Mouse (Mus musculus) lung, postnatal 0 days (tissue): Measurements from ENCODE around the gene Sapcd2. TPM values are rescaled to one million over a fixed set of nuclear protein-coding genes. Genes with fewer than 3 reads are reported as not detected.

ENCODE experiments used
- ATAC-seq: fragments of 200-750 bp; cut with Nextera tagmentation; 2 replicates; pipeline ENCODE4 v1.8.0; 2017; ENCODE audit warnings: moderate library complexity
- DNase-seq: peaks from one replicate; pipeline ENCODE4 v3.0.0-alpha.2; 2016; ENCODE audit warnings: low spot score
- H3K27ac ChIP-seq: fragments of 300-500 bp; sonication (generic); 2 replicates; pipeline ENCODE4 v1.5.1; 2014; ENCODE audit warnings: antibody characterized with exemption, mild to moderate bottlenecking, low read length, mixed read lengths
- H3K27me3 ChIP-seq: fragments of 300-500 bp; sonication (generic); replicated peaks from 2 replicates; pipeline ENCODE4 v1.6.1; 2014; ENCODE audit warnings: low read length, mixed read lengths; ENCODE audit not compliant: insufficient read depth
- H3K36me3 ChIP-seq: fragments of 300-500 bp; sonication (generic); 2 replicates; pipeline ENCODE4 v1.6.1; 2014; ENCODE audit warnings: low read length, mixed read lengths; ENCODE audit not compliant: insufficient read depth
- H3K4me1 ChIP-seq: fragments of 300-500 bp; sonication (generic); 2 replicates; pipeline ENCODE4 v1.6.1; 2014; ENCODE audit warnings: antibody characterized with exemption, low read depth, low read length, mixed read lengths; ENCODE audit not compliant: insufficient read depth
- H3K4me2 ChIP-seq: fragments of 300-500 bp; sonication (generic); replicated peaks from 2 replicates; pipeline ENCODE4 v1.6.1; 2014; ENCODE audit warnings: low read depth, mild to moderate bottlenecking, low read length, moderate library complexity, mixed read lengths
- H3K4me3 ChIP-seq: fragments of 300-500 bp; sonication (generic); 2 replicates; pipeline ENCODE4 v1.5.1; 2014; ENCODE audit warnings: low read depth, low read length
- H3K9ac ChIP-seq: fragments of 300-500 bp; sonication (generic); replicated peaks from 2 replicates; pipeline ENCODE4 v1.6.1; 2014; ENCODE audit warnings: low read depth, mild to moderate bottlenecking
- H3K9me3 ChIP-seq: fragments of 300-500 bp; sonication (generic); 2 replicates; pipeline ENCODE4 v1.6.1; 2016; ENCODE audit warnings: low read length, mixed read lengths
- CTCF ChIP-seq: IDR thresholded peaks from 2 replicates; pipeline ENCODE4 v1.5.1; 2016; ENCODE audit warnings: antibody characterized with exemption, mild to moderate bottlenecking
- EP300 ChIP-seq: IDR thresholded peaks from 2 replicates; pipeline ENCODE4 v1.6.1; 2016; ENCODE audit warnings: antibody characterized with exemption, mild to moderate bottlenecking, control low read depth
- WGBS: fragments of 180-500 bp; shearing (Covaris S2); extraction: QIAGEN DNeasy Blood & Tissue Kit; methylation state at CpG from one replicate; pipeline ENCODE4 v1.1.7; 2014; 5-methylcytosine and 5-hydroxymethylcytosine counted together
- polyA plus RNA-seq: library from polyadenylated mRNA; unstranded; fragments of >200 nt; fragmentation: Nextera tagmentation; extraction: Ambion mirVana; gene quantifications from 2 replicates; pipeline ENCODE4 v1.2.1, GENCODE M21; 2015

Gene Sapcd2
- polyA plus RNA-seq, 1 experiment from 2014 or later: 2.4 TPM

GRCm38 (mm10) chr2:25391266-25391665 is 19.1 kb downstream of the Sapcd2 start:
- Histone ChIP-seq H3K36me3 (no peaks in the 10 kb centered on the region), H3K9ac (no peak overlapping the region), H3K27ac (no peak overlapping the region), H3K4me3 (no peak overlapping the region), H3K9me3 (no peaks in the 10 kb centered on the region), H3K27me3 (0 out of 2 replicates have a peak, but pooled peaks cover 3% of the 10 kb centered on the region), H3K4me1 (peaks cover 7% of the 10 kb centered on the region; the same call in 1 of the 2 replicates), H3K4me2 (no peak overlapping the region)
- WGBS: 50% methylated on average over 5 of the region's 5 CpGs
- TF ChIP-seq CTCF (no peak), EP300 (no peak)
- no peak for ATAC-seq
- no peak for DNase-seq

GRCm38 (mm10) chr2:25394281-25395221 is 22.4 kb downstream of the Sapcd2 start:
- ATAC-seq: peak; percentile 20; the same call in 1 of the 2 replicates
- no peaks in the 10 kb centered on the region for H3K9me3 ChIP-seq
- no peaks in the 10 kb centered on the region for H3K36me3 ChIP-seq
- peaks cover 7% of the 10 kb centered on the region; the same call in 1 of the 2 replicates for H3K4me1 ChIP-seq
- no peak for TF ChIP-seq EP300
- TF ChIP-seq CTCF: no peak
- H3K27me3 ChIP-seq: 0 out of 2 replicates have a peak, but pooled peaks cover 3% of the 10 kb centered on the region
- H3K27ac ChIP-seq: no peak overlapping the region
- H3K4me3 ChIP-seq: no peak overlapping the region
- no peak overlapping the region for H3K9ac ChIP-seq
- no peak overlapping the region for H3K4me2 ChIP-seq
- 32% methylated on average over 3 of the region's 3 CpGs for WGBS
- DNase-seq: peak; percentile 4

- H3K9ac ChIP-seq: 0 out of 2 replicates have a peak within 1 kb of the TSS, but pooled peaks have one; percentile 10
- peak; percentile 45 for TF ChIP-seq CTCF
- no peak for TF ChIP-seq EP300
- H3K36me3 ChIP-seq: no peaks in the 10 kb centered on the region
- ATAC-seq (peak; percentile 84), DNase-seq (peak; percentile 69)
- H3K4me3 ChIP-seq: peak within 1 kb of the TSS; percentile 36
- H3K27ac ChIP-seq: no peak within 1 kb of the TSS
- peak within 1 kb of the TSS; percentile 73 for H3K4me2 ChIP-seq
- H3K27me3 ChIP-seq: peaks cover 9% of the 10 kb centered on the region; the same call in 1 of the 2 replicates
- H3K9me3 ChIP-seq: no peaks in the 10 kb centered on the region
- peaks cover 7% of the 10 kb centered on the region; the same call in 1 of the 2 replicates for H3K4me1 ChIP-seq
- whole genome bisulfite sequencing: 2% methylated on average over 55 of the region's 57 CpGs
Observed at GRCm38 (mm10) chr2:25395721-25396596, 23.8 kb downstream of the Sapcd2 start, which contains the start of gene Entpd2. Gene Entpd2, plus strand, starts transcription at chr2:25395874.

- Histone ChIP-seq H3K4me1 (peaks cover 7% of the 10 kb centered on the region; the same call in 1 of the 2 replicates), H3K4me2 (peak overlapping the region; percentile 73), H3K4me3 (peak overlapping the region; percentile 36; the same call in 1 of the 2 replicates), H3K36me3 (no peaks in the 10 kb centered on the region), H3K27ac (no peak overlapping the region), H3K9ac (no peak overlapping the region), H3K9me3 (no peaks in the 10 kb centered on the region), H3K27me3 (peaks cover 9% of the 10 kb centered on the region; the same call in 1 of the 2 replicates)
- DNase-seq (no peak), ATAC-seq (no peak)
- TF ChIP-seq EP300 (no peak), CTCF (no peak)
- WGBS: 29% methylated on average over 3 of the region's 3 CpGs
Observed at GRCm38 (mm10) chr2:25396597-25396983, 24.5 kb downstream of the Sapcd2 start.

GRCm38 (mm10) chr2:25397010-25397409 is 24.9 kb downstream of the Sapcd2 start:
- no peak overlapping the region for H3K4me3 ChIP-seq
- peaks cover 7% of the 10 kb centered on the region; the same call in 1 of the 2 replicates for H3K4me1 ChIP-seq
- H3K9ac ChIP-seq: no peak overlapping the region
- H3K9me3 ChIP-seq: no peaks in the 10 kb centered on the region
- no peak for TF ChIP-seq EP300
- TF ChIP-seq CTCF: no peak
- WGBS: 59% methylated on average over 1 of the region's 1 CpGs
- no peaks in the 10 kb centered on the region for H3K36me3 ChIP-seq
- DNase-seq (no peak), ATAC-seq (no peak)
- no peak overlapping the region for H3K27ac ChIP-seq
- no peak overlapping the region for H3K4me2 ChIP-seq
- H3K27me3 ChIP-seq: peaks cover 9% of the 10 kb centered on the region; the same call in 1 of the 2 replicates
